Mouse (Mus musculus) hindbrain, embryonic 11.5 days (tissue): ENCODE measurements around the gene Ndrg4. TPM values are rescaled to one million over a fixed set of nuclear protein-coding genes. Genes with fewer than 3 reads are reported as not detected.
A peak's percentile ranks its signal among the peaks of the same experiment; 100 is the strongest.

Experiments used
- ATAC-seq: fragments of 200-750 bp; cut with Nextera tagmentation; 2 replicates; pipeline ENCODE4 v1.8.0; 2017; ENCODE audit warnings: mild to moderate bottlenecking, moderate TSS enrichment, moderate library complexity; ENCODE audit not compliant: low FRiP score
- DNase-seq: peaks from one replicate; pipeline ENCODE4 v3.0.0-alpha.2; 2015; ENCODE audit warnings: low spot score
- H3K27ac ChIP-seq: fragments of 300-500 bp; sonication (generic); 2 replicates; pipeline ENCODE4 v1.5.1; 2014; ENCODE audit warnings: mild to moderate bottlenecking, low read depth, low read length
- H3K27me3 ChIP-seq: fragments of 300-500 bp; sonication (generic); 2 replicates; pipeline ENCODE4 v1.6.1; 2014; ENCODE audit warnings: mild to moderate bottlenecking, low read length, moderate library complexity, mixed read lengths; ENCODE audit not compliant: control insufficient read depth, insufficient read depth
- H3K36me3 ChIP-seq: fragments of 300-500 bp; sonication (generic); 2 replicates; pipeline ENCODE4 v1.6.1; 2014; ENCODE audit warnings: mild to moderate bottlenecking, low read length, moderate library complexity, mixed read lengths; ENCODE audit not compliant: control insufficient read depth, insufficient read depth
- H3K4me1 ChIP-seq: fragments of 300-500 bp; sonication (generic); replicated peaks from 2 replicates; pipeline ENCODE4 v1.6.1; 2014; ENCODE audit warnings: low read length, mixed read lengths; ENCODE audit not compliant: control insufficient read depth, insufficient read depth
- H3K4me2 ChIP-seq: fragments of 300-500 bp; sonication (generic); replicated peaks from 2 replicates; pipeline ENCODE4 v1.6.1; 2014; ENCODE audit warnings: mild to moderate bottlenecking, low read depth, low read length
- H3K4me3 ChIP-seq: fragments of 300-500 bp; sonication (generic); 2 replicates; pipeline ENCODE4 v1.5.1; 2014; ENCODE audit warnings: low read depth, low read length
- H3K9ac ChIP-seq: fragments of 300-500 bp; sonication (generic); 2 replicates; pipeline ENCODE4 v1.6.1; 2014; ENCODE audit warnings: low read depth, low read length
- H3K9me3 ChIP-seq: fragments of 300-500 bp; sonication (generic); 2 replicates; pipeline ENCODE4 v1.6.1; 2016; ENCODE audit warnings: low read length; ENCODE audit not compliant: control insufficient read depth
- WGBS: fragments of 180-500 bp; shearing (Covaris S2); extraction: QIAGEN DNeasy Blood & Tissue Kit; methylation state at CpG from one replicate; pipeline ENCODE4 v1.1.7; 2014; 5-methylcytosine and 5-hydroxymethylcytosine counted together
- polyA plus RNA-seq: library from polyadenylated mRNA; unstranded; fragments of >200 nt; fragmentation: Nextera tagmentation; extraction: Ambion mirVana; gene quantifications from 2 replicates; pipeline ENCODE4 v1.2.1, GENCODE M21; 2014

Gene Ndrg4
- polyA plus RNA-seq, 1 experiment from 2014 or later = 45.0 TPM

DNA sequence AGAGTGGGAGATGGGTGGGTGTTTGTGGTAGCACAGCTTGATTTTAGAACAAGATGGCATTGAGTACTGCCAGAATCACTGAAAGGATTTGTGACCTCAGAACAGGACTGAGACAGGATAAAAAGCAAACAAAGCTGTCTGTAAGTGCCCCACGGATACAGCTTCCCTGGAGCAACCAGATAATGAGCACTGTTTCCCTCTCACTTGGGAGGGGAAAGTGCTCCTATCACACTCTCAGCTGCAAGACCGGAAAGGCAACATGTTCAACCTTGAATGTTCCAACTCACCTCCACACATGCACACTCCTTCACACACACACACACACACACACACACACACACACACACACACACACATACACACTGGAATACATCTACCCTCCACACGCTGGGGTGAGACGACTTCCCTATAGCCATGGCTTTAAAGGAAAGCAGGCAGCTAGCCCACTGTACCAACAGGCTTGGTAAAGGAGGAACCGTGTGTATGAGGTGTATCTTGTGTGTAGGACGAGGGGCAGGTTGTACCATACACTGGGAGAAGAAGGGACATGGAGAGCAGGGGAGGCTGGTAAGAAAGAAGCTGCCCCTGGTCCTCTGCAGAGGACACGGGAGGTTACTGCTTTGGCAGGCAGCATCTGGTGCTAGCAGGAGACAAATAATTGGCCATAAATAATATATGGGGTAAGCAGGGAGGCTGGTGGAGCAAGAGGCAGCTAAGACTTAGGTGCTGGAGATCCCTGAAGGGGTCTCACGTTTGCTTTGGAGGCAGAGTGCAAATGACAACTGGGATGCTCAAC lies 8.4 kb upstream of the Ndrg4 start:
- H3K9ac ChIP-seq = no peak overlapping the region
- no peak for ATAC-seq
- 64% methylated on average over 8 of the region's 8 CpGs for WGBS

DNA sequence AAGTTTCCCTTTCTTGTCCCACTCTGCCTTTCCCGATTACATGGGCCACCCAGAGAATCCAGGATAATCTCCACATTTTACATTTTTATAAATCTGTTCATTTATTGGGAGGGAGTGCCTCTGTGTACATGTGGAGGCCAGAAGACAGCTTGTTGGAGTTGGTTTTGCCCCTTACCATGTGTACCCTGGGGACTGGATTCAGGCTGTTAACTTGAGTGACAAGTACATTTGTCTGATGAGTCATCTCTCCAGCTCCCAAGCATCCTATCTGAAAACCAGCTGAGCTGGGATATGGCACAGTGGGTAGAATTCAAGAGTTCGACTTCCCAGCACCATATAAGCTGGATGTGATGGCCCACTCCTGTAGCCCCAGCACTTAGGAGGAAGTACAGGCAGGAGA lies 6.8 kb upstream of the Ndrg4 start:
- 79% methylated on average over 2 of the region's 2 CpGs for WGBS
- ATAC-seq (no peak), DNase-seq (no peak)
- no peak overlapping the region for H3K4me3 ChIP-seq
- H3K27me3 ChIP-seq = peaks cover 1% of the 10 kb centered on the region; the same call in 1 of the 2 replicates
- no peak overlapping the region for H3K27ac ChIP-seq
- no peak overlapping the region for H3K4me2 ChIP-seq
- H3K9ac ChIP-seq = no peak overlapping the region
- H3K4me1 ChIP-seq = no peaks in the 10 kb centered on the region
- H3K9me3 ChIP-seq = no peaks in the 10 kb centered on the region
- H3K36me3 ChIP-seq = no peaks in the 10 kb centered on the region

More for the DNA sequence above, 8.4 kb upstream of the Ndrg4 start:
- no peaks in the 10 kb centered on the region for H3K4me1 ChIP-seq
- no peaks in the 10 kb centered on the region for H3K9me3 ChIP-seq
- DNase-seq = no peak
- H3K27ac ChIP-seq = no peak overlapping the region
- no peak overlapping the region for H3K4me3 ChIP-seq
- H3K36me3 ChIP-seq = no peaks in the 10 kb centered on the region
- no peak overlapping the region for H3K4me2 ChIP-seq
- H3K27me3 ChIP-seq = no peaks in the 10 kb centered on the region

DNA sequence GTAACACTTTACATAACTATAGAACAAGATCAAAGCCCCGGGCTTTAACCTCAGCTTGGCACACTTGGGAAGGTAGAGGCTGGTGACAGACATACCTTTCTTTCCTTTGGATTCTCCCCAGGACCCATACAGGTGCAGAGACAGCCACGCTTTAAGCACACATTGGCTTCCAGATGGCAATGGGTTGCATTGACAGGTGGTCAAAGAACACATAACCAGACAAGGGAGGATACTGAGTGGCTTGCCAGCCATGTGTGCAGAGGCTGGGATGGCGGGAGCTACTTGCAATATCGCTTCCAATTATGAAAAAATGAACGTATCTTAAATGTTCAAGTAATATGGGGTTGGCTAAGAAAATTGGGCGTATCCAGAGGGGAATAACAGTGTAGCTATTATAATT lies 4.9 kb upstream of the Ndrg4 start:
- peaks cover 12% of the 10 kb centered on the region for H3K27me3 ChIP-seq
- ATAC-seq = no peak
- WGBS = 91% methylated on average over 6 of the region's 6 CpGs

DNA sequence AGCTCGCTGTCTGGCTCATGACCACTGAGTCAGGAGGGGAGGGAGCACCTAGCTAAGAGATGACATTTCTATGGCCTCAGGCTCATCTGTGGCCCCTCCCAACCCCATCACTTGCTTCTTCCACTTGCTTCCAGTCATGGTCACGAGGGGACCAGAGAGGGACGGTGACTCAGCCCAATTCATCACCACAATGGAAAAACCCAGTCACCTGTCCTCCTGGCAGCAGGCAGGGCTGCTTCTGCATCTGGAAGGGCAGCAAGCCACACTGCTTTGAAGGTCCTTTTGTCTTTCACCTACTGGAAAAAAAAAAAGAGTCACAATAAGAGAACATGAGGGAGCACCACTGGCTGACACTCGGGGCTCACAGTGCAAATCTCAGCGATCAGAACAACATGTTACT lies 4.0 kb upstream of the Ndrg4 start:
- WGBS = 81% methylated on average over 5 of the region's 5 CpGs
- Histone ChIP-seq H3K27ac (no peak overlapping the region), H3K4me3 (no peak overlapping the region), H3K36me3 (no peaks in the 10 kb centered on the region), H3K9me3 (no peaks in the 10 kb centered on the region), H3K4me1 (no peaks in the 10 kb centered on the region; the same call in 1 of the 2 replicates), H3K27me3 (peaks cover 22% of the 10 kb centered on the region), H3K4me2 (no peak overlapping the region), H3K9ac (no peak overlapping the region)
- DNase-seq (no peak), ATAC-seq (no peak)

More for the DNA sequence above, 4.9 kb upstream of the Ndrg4 start:
- Histone ChIP-seq H3K9me3 (no peaks in the 10 kb centered on the region), H3K9ac (no peak overlapping the region), H3K4me3 (no peak overlapping the region), H3K36me3 (no peaks in the 10 kb centered on the region), H3K27ac (no peak overlapping the region), H3K4me2 (no peak overlapping the region), H3K4me1 (no peaks in the 10 kb centered on the region)
- no peak for DNase-seq

DNA sequence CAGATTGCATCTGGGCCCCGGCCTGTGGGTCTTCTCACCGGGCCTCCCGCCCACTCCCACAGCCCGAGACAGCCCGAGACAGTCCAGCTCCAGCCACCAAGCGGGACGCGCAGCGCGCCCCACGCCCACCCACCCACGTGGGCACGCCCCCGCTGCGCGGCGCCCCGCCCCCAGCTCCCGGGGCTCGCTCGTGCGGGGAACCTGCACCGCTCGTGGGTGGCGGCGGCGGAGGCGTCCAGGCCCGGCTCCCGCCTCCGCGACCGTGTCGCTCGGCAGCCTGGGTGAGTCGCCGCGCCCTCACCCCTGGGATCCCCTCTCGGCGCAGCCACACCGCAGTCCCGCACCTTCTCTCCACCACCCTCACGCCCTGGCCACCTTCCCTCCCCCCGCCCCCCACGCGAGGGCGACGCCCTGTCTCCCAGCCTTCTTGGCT lies 827 bp downstream of the Ndrg4 start:
- peaks cover 2% of the 10 kb centered on the region for H3K4me1 ChIP-seq
- WGBS = 0% methylated on average over 6 of the region's 48 CpGs
- H3K27ac ChIP-seq = 0 out of 2 replicates have a peak overlapping the region, but pooled peaks have one; percentile 10

DNA sequence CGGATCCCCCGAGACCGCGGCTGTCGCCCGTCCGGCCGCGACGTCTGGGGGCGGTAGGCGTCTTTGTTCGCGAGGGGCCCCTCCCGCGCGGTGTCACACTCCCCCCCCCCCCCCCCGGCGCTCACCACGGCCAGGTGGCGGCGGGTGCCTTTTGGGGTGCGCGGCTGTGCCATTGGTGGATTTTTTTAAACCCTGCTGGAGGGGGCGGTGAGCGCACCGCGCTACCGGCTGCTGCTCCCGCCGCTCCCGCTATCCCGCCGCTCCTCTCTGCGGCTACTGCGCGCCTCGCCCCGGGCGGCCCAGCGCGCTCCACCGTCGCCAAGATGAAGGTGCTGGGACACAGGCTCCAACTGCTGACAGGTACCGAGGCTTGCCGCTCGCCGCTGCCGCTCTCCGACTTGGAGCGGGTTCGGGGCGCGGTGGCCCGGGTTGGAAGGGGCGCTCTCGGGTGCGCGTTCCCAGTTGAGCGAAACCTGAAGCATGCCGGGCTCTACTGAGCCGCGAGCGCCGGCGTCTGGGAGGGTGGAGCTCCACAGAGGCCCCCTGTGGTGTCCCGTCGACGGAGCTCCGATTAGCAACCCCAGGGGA lies 1.3 kb downstream of the Ndrg4 start:
- Histone ChIP-seq H3K27ac (0 out of 2 replicates have a peak overlapping the region, but pooled peaks have one; percentile 10), H3K36me3 (no peaks in the 10 kb centered on the region), H3K4me3 (peak overlapping the region; percentile 57), H3K9ac (peak overlapping the region; percentile 63), H3K27me3 (peaks cover 42% of the 10 kb centered on the region), H3K9me3 (no peaks in the 10 kb centered on the region), H3K4me1 (peaks cover 2% of the 10 kb centered on the region), H3K4me2 (peak overlapping the region; percentile 98)
- ATAC-seq (peak; percentile 60), DNase-seq (peak; percentile 56)
- 1% methylated on average over 51 of the region's 70 CpGs for WGBS

More for the DNA sequence above, 827 bp downstream of the Ndrg4 start:
- H3K4me3 ChIP-seq = peak overlapping the region; percentile 57
- DNase-seq (peak; percentile 39), ATAC-seq (peak; percentile 63)
- no peaks in the 10 kb centered on the region for H3K36me3 ChIP-seq
- peak overlapping the region; percentile 63 for H3K9ac ChIP-seq
- peaks cover 42% of the 10 kb centered on the region for H3K27me3 ChIP-seq
- no peaks in the 10 kb centered on the region for H3K9me3 ChIP-seq
- H3K4me2 ChIP-seq = peak overlapping the region; percentile 98

DNA sequence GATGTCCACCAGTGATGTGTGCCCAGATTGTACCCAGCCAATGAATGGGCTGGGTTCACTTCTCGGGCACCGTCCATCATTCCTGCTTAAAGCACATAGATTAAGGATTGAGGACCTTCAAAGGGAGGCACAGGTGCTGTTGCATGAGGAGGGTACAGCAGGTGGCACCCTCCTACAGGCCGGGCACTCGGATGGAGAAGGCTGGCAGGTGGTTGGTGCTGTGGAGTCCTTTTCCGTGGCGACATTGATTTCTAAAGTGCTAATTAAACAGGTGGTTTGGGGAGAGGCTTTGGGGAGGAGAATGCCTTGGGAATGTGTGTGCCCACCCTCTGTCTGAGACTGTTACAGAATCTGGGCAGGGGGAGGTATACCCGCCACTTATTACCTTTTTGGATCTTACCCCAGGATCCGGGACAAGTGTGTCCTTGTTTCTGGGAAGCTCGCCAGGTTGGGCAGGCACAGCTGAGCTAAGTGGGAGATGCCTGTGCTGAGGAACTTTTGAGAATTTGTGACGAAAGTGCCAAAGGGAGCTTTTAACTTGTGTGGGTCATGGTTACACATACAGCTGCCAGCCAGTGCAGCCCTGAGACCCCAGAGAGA lies 11.4 kb downstream of the Ndrg4 start:
- H3K4me1 ChIP-seq = no peaks in the 10 kb centered on the region
- H3K9ac ChIP-seq = no peak overlapping the region
- H3K9me3 ChIP-seq = no peaks in the 10 kb centered on the region
- no peaks in the 10 kb centered on the region for H3K36me3 ChIP-seq
- ATAC-seq (no peak), DNase-seq (no peak)
- WGBS = 84% methylated on average over 10 of the region's 10 CpGs
- H3K4me2 ChIP-seq = no peak overlapping the region
- no peak overlapping the region for H3K4me3 ChIP-seq
- no peak overlapping the region for H3K27ac ChIP-seq
- H3K27me3 ChIP-seq = no peaks in the 10 kb centered on the region

DNA sequence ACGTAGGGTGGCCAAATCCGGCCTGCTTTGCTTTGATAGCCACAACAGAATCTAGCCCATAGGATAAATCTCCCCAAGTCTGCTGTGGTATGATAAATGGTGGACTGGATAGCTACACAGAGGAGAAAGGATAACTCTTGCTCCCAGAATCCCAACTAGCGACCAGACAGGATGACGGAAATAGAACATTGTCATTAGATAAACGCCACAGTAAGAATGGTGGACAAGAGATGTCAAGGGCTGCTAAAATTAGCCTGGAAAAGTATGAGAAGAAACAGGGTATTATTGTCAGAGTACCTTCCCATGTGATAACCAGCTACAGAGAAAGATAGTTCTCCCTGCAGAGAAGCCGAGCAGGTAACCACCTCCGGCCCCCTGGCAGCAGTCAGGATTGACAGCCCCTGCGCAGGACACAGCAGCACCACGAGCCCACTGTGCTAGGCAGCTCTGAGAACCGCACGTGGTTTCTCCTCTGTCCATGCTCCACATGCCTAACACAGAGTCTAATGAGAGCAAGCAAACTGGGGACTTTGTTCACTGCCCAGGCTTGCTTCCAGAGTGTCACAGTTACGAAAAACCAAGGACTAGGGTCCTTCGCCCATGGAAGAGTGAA lies 14.3 kb downstream of the Ndrg4 start:
- no peaks in the 10 kb centered on the region for H3K27me3 ChIP-seq
- ATAC-seq = no peak
- H3K4me3 ChIP-seq = no peak overlapping the region
- no peak overlapping the region for H3K9ac ChIP-seq
- no peak overlapping the region for H3K4me2 ChIP-seq
- DNase-seq = no peak
- H3K36me3 ChIP-seq = no peaks in the 10 kb centered on the region
- H3K9me3 ChIP-seq = no peaks in the 10 kb centered on the region
- no peak overlapping the region for H3K27ac ChIP-seq
- WGBS = 80% methylated on average over 13 of the region's 13 CpGs
- H3K4me1 ChIP-seq = peaks cover 4% of the 10 kb centered on the region; the same call in 1 of the 2 replicates
